Mouse (Mus musculus) adrenal gland, postnatal 14 days (tissue): ENCODE data around the gene Arhgap5. TPM values are rescaled to one million over a fixed set of nuclear protein-coding genes. Genes with fewer than 3 reads are reported as not detected.

Experiments
- total RNA-seq: library from RNA; stranded (reverse); gene quantifications from 2 replicates; pipeline ENCODE4 v1.2.3, GENCODE M21; 2021

Arhgap5 gene
- total RNA-seq, 1 experiment from 2014 or later: 80.1 TPM

Other genes with a start within 250 kb of the Arhgap5 start
- gene Akap6, start 195.4 kb downstream of the Arhgap5 start, total RNA-seq: 2.2 and 3.7 TPM in 2 replicates